Mouse (Mus musculus) urinary bladder, postnatal 25 days (tissue): ENCODE measurements around the gene Dnajc16.
A peak's percentile ranks its signal among the peaks of the same experiment; 100 is the strongest.
"Not testable (repeated sequence)": the region's sequence is repeated elsewhere in the genome, so short reads cannot be mapped to it uniquely, and the experiment has no call there.

ENCODE experiments used
- DNase-seq: peaks from one replicate; pipeline ENCODE4 v3.0.0; 2022; ENCODE audit warnings: low spot score

The Dnajc16 gene

DNA sequence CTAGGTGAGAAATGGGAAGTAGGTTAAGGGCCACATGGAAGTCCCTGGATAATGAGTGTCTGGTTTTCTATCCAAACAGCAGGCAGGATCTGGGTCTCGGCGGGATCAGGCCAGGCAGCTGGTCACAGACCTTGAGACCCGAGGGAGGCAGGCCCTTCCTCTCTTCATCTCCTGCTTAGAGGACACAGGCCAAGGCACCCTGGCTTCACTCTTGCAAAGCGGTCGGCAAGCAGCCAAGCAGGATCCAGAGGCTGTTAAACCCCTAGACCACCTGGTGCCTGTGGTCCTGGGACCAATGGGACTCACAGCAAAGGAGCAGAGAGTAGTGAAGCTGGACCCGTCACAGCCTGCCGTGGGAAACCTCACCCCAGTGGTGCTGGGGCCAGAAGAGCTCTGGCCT, 5.6 kb upstream of the Dnajc16 start:
- no peak for DNase-seq

DNA sequence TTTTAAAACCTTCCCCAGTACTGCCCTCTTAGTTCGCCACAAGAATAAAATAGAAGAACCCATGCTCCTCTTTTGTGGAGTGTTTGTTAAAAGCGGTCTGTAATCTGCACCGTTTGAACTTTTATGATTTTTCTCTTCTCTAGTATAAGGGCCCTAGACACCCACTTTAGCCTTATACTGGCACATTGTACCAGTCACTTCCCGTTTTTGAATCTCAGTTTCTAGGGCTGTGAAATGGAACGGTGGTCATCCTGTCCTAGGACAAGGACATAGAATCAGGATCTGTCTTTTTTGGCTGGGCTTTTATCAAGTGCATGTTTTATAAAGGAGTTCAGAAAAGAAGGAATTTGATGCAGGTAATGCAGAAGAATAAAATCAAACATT, 3.4 kb upstream of the Dnajc16 start:
- DNase-seq: no peak

DNA sequence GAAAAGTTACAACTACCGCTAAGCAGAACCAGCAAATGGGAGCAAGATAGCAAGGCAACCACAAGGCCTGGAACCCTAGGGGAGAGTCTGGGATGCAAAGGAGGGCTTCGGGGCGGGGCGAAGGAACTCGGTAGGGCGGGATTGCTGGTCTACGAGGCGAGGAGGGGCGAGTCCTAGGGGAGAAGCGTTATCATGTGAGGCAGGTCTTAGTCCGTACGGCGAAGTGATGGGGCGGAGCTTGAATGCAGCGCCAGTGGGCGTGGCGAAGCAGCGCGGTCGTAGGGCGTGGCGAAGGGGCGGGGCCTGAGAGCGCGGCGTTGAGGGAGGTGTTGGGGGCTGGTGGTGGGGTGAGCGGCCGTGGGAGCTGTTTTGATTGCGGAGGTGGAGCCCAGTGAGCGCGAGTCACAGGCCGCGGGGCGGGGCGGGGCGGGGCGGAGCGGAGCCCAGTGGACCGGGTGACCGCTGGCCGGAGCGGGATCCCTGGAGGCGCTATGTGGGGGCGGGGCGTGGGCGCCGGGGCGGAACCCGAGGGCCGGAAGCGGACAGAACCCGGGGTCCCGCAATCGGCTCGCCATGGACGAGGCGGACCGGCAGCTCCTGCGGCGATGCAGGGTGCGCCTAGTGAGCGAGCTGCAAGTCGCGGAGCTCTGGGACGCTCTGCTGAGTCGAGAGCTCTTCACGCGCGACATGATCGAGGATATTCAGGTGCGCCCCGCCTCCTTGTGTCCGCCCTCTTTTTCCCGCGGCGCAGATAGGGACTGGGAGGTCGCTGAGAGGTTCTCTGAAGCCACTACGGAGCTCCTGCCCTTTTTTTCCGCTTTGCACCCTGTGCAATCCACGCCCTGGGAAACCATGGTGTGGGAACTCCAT, 2.8 kb upstream of the Dnajc16 start, which contains the start of gene Casp9:
TSS of gene Casp9 (plus strand) at position 331 of the 870 bp plus-strand sequence.
- DNase-seq: peak; percentile 99

DNA sequence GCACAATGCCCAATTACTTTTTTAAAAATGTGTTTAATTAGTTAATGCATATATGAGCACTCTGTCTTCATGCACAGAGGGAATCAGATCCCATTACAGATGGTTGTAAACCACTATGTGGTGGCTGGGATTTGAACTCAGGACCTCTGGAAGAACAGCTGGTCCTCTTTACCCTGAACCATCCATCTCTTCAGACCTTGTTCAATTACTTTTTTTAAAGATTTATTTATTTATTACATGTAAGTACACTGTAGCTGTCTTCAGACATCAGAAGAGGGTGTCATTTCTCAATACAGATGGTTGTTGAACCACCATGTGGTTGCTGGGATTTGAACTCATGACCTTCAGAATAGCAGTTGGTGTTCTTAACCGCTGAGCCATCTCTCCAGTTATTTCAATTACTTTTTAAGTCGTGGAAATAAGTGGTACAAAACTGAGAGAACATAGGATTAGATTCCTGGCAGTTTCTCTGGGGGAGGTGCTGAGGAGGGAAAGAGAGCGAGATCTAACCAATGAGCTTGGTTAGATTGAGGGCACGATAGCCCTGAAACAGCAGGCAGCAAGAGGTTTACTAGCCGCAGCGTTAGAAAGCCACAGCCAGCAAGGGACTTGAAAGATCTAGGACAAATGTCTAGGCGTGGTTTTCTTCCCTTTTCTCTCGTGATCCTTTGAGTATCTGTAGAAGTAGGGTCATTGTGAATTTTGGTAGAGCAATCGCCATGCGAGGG, 2.0 kb upstream of the Dnajc16 start:
- no peak for DNase-seq

DNA sequence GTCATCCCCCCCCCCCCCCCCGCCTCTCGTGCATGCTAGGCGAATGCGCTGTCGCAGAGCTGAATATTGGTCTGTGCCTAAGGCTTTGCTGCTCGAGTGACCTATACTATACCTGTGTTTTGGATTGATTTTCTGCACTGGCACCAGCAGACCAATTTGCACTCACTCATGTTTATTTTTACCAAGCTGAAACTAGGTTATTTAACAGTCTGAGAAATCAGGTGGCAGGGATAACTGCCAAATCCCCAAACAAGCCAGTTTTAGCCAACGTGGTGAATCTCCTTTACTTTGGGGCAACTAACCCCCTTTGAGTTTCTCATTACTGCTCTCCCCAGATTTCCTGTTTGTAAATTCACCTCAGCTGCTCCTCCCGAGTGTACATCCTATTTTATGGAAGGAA, 1.2 kb upstream of the Dnajc16 start:
- no peak for DNase-seq

DNA sequence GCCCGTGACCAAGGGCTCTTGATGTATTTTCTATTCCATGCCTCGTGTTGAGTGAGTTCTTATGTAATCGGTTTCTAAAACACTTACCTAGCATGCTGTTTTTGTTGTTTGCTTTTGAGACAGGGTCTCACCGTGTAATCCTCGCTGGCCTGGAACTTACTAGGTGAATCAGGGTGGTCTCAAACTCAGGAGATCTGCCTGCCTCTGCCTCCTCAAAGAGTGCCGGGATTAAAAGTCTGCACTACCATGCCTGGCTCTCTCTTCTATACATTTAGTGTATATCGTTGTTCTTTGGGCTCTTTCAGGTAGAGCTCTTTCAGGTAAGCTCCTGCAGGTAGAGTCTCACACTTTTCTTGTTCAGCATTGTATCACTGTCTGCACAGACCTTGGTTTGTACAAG, 755 bp upstream of the Dnajc16 start:
- no peak for DNase-seq

DNA sequence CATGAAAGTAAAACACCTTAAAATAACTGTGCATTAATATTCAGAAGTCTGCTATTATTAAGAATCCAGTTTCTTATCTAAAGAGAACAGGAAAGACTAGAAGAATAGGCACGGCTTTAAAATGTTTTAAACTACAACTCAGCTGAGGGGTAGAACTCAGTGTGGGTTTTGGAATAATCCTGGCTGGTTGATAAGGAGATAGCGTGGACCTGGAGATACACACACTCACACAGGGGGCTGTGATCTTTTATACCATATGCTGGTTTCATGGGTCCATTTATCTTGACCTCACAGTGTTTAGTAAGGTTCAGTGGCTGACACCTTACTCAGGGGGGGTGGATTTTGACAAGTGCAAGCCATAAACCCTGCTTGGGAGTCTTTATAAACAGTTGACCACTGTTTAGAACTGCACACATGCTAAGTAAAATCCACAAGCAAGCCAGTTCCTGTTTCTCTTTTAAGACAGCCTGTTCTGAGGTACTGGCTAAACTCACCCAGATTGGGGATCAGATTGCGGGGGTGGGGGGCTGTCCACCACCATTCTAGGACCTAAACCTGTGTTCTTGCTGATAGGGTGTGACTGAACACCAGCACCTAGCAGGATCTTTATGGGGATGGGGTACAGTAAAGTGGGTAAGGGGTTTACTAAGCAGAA, 1.0 kb downstream of the Dnajc16 start:
- no peak for DNase-seq

DNA sequence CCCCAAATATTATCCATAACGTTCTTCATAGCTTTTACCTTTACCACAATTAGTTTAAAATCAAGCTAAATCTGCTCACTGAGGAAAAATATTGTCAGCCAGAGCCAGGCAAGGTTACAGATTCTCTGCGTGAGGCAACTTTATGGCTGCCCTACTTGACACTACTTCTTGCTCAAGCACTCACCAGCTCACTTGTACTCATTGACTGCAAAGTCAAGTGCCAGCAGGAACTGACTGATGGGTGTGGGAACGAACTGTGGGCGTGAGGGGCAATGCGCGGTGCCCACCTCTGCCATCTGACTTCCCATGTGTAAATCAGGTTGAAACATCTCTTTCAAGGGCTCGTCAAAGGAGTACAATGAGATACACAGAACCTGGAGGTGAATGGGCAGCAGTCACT, 3.3 kb downstream of the Dnajc16 start:
- DNase-seq: no peak

DNA sequence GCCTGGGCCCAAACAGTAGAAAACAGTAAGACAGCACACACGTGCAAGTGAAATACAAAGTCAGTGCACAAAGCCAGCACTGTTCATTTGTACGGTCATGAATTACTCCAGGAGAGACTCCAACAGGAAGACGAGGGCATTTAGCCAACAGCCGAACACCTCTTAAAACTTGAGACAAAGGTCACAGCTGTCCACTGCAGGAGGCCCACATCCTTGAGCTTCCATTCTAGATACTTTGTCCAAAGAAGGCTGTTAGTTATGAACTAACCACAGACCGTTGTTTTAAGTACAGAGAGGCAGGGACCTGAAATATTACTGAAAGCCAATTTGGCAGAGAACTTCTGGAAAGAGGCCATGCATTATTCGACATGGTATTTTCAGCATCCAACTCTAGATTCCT, 3.7 kb downstream of the Dnajc16 start:
- DNase-seq: no peak

DNA sequence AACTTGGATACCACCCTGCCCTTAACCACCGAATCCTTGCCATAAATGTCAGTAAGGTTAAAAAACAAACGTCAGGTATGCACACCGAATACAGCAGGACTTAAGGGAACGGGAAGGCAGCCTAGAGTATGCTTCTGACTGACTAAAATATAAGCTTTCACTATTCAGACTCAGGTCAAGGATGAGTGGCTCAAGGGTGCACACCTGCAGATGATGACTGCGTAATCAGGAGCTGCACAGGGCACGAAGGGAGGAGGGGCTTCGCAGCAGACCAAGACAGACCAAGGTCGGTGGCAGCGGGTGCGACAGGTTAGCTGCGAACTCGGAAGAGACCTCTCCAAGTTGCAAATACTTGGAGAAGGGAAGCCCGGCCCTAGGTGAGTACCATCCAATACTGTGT, 4.6 kb downstream of the Dnajc16 start:
- DNase-seq: no peak

DNA sequence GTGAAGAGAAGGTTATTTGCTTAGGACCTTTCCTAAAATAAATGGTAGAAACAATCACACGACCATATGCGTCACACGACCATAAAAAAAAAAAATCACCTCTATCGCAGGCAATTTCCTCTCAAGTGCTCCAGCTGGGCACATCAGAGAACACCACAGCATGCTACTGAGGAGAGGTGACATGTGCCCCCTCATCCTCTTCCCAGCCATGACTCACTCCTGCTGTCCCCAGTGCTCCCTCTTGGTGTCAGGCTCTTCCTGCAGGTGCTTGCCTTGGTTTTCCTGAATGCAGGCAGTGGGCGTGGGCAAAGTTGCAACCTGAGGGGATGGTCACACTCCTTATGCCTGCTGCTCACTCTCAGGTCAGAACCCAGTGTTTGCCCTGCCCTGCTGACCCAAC, 5.9 kb downstream of the Dnajc16 start:
- DNase-seq: no peak

DNA sequence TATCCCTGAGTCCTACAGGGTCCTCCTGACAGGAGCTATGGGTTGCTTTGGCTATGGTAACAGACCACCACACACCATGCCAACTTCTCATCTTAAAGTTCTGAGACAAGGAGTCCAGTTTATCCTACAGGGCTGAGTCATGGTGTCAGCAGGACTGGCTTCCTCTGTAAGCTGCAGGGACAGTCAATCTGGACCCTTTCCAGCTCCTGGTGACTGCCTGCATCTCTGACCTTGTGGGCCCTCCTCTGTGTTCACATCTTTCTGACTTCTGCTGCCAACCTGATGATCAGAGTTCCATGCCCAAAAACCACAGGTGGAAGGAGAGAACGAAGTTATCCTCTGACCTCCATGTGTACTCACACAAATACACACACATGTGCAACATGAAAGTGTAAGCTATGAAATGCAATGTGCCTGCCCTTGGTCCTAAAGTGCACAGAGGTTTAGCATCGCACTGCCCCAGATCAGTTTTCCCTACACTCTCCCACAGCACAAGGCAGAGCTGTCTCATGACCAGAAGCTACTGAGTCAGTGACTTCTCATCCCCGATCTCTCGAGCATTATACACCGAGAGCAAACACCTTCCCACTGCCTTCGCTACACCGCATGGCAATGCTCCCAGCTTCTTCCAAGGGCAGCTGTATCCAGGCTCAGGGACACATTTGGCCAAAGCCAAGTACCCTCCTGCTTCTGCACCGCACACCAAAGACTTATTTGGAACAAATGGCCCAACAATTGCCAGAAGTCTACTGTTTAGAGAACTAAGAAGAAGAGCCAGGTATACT, 9.3 kb downstream of the Dnajc16 start:
- DNase-seq: no peak

DNA sequence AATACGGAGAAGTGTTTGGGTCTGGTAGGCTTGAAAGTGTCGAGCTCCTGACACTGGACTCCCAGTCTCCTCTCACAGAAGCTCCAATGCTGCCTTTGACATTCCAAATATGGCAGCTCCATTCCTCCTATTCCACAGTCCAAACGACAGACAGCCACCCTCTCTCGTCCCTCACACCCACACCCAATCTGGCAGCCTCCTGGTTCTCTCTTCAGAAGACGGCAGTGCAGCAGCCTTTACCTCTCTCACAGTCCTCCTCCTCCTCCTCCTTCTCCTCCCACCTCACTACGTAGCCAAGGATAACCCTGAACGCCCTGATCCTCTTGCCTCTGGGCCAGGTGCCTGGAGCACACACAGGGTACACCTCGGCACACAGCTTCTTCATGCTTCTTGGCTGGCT, 10.9 kb downstream of the Dnajc16 start:
- no peak for DNase-seq

DNA sequence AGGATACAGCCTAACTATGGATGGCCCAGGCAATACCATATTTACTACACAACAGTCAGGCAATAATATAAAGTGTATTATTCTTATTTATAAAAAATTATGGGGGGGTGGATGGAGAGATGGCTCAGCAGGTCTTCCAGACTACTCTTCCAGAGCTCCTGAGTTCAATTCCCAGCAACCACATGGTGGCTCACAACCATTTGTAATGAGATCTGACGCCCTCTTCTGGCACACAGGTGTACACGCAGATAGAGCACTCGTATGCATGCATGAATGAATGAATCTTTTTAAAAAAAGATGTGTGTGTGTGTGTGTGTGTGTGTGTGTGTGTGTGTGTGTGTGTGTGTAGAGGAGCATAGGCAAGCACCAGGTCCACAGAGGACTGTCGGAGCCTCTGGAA, 17.7 kb downstream of the Dnajc16 start:
- not testable (repeated sequence) for DNase-seq

DNA sequence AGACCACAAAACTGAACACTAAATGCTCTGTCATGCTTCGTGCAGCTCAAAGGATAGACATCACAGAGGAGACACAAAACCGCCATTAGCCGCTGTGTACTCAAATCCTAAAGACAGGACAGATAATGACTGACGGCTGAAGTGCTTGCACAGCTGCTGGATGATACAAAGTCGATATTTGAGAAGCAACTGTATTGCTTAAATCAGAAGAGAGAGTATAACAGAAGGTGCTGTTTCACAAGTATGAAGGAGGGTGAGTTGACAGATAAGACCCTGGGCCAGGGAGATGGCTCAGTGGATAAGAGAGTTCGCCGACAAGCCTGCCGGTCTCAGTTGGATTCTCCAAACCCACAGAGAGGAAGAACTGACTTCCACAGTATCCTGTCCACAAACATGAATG, 18.9 kb downstream of the Dnajc16 start:
- DNase-seq: no peak

DNA sequence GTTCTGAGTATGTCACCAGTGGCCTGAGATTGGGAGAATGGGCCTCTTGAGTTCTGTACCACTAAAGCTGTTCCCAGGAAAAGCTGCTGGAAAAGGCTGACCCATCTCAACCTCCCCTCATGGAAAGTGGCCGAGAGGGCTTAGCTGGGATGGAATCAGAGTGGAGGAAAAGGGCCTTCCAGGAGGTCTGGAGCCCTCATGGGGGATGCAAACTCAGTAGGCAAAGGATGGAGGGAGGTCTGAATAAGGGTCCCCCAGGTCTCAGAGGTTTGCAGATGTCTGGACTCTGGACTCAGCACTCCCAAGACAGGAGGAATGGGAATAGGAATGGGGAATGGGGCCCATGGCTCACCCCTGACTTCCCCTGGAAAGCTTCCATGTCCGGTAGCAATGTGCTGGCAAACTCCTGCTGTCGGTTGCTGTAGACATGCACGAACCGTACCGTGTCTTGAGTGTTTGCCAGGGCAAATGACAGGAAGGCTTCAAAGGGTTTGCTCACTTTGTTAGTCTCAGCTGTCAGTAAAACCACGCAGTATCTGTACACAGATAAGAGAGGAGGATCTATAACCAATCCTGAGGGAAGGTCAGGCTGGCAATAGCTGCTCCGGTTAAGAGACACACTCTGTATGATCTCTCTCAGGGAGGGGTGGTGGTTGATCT, 21.1 kb downstream of the Dnajc16 start:
- DNase-seq: no peak

DNA sequence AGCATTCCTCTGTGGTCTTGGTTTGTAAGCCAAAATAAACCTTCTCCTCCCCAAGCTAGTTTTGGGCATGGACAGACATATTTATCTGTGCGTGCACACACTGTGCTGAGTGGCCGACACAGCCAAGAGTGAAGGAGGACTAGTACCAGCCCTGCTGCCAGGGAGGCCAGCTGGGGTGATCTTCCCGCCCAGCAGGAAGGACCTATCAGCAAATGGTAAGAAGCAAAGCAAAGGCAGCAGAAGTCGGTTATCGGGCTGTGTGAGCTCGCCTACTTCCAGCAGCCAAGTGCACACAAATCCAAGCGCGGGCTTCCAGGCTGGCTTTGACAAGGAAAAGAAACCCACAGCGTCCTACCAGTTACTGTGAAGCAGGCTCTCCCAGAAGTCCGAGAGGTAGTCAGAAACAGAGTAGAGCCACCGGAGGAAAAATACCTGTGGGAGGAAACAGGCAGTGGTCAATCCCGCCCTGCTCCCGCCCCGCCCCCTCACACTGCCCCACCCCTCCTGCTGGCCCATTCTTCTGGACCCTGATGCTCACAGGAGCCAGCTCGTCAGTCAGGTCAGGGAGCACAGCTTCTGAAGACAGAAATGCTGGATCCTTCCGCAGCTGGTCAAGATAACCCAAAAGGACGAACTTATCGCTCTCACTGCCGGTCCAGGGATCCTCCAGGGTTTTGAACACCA, 23.2 kb downstream of the Dnajc16 start:
- no peak for DNase-seq

DNA sequence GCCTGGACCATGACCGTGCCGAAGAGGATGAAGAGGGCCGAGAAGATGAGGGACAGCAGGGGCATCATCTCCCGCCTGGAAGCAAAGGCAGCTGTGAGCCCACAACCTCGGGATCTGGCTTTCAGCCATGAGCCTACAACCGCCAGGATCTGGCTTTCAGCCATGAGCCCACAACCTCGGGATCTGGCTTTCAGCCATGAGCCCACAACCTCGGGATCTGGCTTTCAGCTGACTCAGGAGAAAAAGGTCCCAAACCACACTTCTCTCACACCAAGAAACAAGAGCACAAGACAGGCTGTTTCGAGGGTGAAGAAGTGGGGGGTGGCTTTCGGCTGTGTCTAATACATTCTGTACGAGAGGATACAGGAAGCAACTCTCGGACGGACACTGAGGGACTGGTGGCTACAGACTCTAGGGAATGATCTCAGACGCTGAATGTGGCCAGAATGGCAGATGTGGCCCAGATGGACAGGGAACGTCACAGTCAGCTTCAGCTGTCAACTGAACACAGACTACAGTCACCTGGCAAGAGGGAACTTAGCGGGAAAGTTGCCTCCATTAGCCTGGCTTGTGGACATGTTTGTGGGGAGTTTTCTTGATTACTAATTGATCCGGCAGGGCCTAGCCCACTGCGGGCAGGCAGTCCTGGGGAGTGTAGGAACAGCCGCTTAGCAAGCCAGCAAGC, 23.9 kb downstream of the Dnajc16 start:
- DNase-seq: no peak

DNA sequence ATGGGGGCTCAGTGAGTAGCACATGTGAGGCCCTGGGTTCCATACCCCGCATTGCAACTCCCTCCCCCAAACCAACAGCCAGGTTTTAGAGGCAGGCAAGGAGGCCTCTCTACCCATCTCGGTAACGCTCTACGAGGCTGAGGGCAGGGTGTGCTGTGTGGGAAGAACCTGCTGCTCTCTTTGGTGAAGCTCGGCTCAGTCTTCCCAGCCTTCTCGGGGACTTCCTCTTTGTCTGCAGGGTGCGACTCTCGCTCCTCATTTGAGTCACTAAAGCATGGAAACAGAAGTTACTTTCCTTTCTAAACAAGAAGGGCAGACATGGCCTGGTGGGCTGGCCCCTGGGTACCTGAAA, 24.4 kb downstream of the Dnajc16 start:
- no peak for DNase-seq

DNA sequence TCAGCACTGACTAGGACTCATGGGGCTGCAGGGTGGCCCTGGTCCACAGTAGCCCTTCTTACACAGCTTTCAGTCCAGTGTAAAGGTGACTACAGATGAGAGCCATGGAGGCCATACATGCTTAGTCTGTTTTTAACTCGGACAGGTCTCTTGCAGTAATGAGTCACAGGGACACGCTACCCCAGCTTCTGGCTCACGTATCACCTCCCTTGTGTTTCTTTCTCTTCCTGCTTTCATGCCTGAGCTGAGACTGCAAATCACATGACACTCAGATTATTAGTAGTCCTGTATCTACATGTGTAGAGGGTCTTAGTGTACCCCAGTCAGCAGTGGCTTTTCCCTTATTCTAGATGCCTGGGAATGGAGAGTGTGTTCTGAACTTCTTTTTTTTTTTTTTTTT, 25.7 kb downstream of the Dnajc16 start:
- no peak for DNase-seq

DNA sequence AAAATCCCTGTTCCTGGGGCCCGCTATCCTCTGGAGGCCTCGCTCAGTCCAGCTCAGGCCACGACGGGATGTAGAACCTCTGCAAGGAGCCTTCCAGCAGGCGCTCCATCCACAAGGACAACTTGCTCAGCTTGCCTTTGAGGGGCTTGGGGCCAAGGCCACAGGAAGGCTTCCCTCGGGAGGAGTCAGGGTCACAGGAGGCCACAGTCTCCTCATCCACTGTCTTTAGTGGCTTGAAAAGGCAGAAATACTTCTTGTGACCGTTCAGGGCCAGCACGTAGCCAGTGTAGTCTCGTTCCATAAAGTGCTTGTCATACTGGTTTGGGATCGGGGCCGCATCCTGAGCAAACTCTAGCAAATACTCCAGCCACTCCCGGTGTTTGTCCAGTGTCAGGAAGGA, 27.3 kb downstream of the Dnajc16 start:
- no peak for DNase-seq
